Mouse (Mus musculus) brain, embryonic 14.5 days (tissue): ENCODE results near the gene Fam118b. TPM values are rescaled to one million over a fixed set of nuclear protein-coding genes. Genes with fewer than 3 reads are reported as not detected.
A peak's percentile ranks its signal among the peaks of the same experiment; 100 is the strongest.

Experiments used
- DNase-seq: peaks from one replicate; pipeline ENCODE4 v3.0.0-alpha.2; 2011; ENCODE audit warnings: low read depth
- CTCF ChIP-seq: fragments of 200-500 bp; IDR thresholded peaks from 2 replicates; pipeline ENCODE4 v1.5.1; 2012; ENCODE audit warnings: inconsistent platforms, mild to moderate bottlenecking, moderate library complexity, borderline replicate concordance; ENCODE audit not compliant: insufficient read depth, insufficient read length; ENCODE audit errors: extremely low read depth
- POLR2A ChIP-seq: fragments of 200-500 bp; IDR thresholded peaks from 2 replicates; pipeline ENCODE4 v1.6.1; 2012; ENCODE audit warnings: mild to moderate bottlenecking, inconsistent platforms, borderline replicate concordance; ENCODE audit not compliant: poor library complexity, insufficient read depth, insufficient read length, severe bottlenecking; ENCODE audit errors: extremely low read depth
- polyA plus RNA-seq: library from polyadenylated mRNA; depleted of rRNA; stranded (reverse); fragments of >200 nt; gene quantifications from 2 replicates; pipeline ENCODE4 v1.2.3, GENCODE M21; 2012; rRNA removed

The Fam118b gene
- polyA plus RNA-seq = 42.5 and 56.3 TPM in 2 replicates

GRCm38 (mm10) chr9:35267146-35267975 is at the start of gene Fam118b, which contains the start of gene Rpusd4:
Fam118b (minus strand) TSS chr9:35267805.
Rpusd4 (plus strand) TSS chr9:35267865.
- peak; percentile 92 for TF ChIP-seq POLR2A
- TF ChIP-seq CTCF = no peak
- DNase-seq = peak; percentile 98

- no peak for DNase-seq
- TF ChIP-seq POLR2A (no peak), CTCF (no peak)
Observed at GRCm38 (mm10) chr9:35316771-35317211, 49.2 kb upstream of the Fam118b start.

GRCm38 (mm10) chr9:35314254-35314653 is 46.6 kb upstream of the Fam118b start:
- TF ChIP-seq POLR2A = no peak
- TF ChIP-seq CTCF = no peak
- DNase-seq = peak; percentile 80

GRCm38 (mm10) chr9:35313601-35314000 is 46.0 kb upstream of the Fam118b start:
- peak; percentile 81 for DNase-seq
- no peak for TF ChIP-seq CTCF
- TF ChIP-seq POLR2A = no peak

- TF ChIP-seq POLR2A = no peak
- DNase-seq = peak; percentile 52
Observed at GRCm38 (mm10) chr9:35312516-35312915, 44.9 kb upstream of the Fam118b start.

- TF ChIP-seq POLR2A (no peak), CTCF (no peak)
- no peak for DNase-seq
Observed at GRCm38 (mm10) chr9:35310377-35310776, 42.8 kb upstream of the Fam118b start.

- TF ChIP-seq CTCF (no peak), POLR2A (no peak)
- no peak for DNase-seq
Observed at GRCm38 (mm10) chr9:35307461-35307860, 39.9 kb upstream of the Fam118b start.

- DNase-seq = no peak
- TF ChIP-seq CTCF = no peak
- TF ChIP-seq POLR2A = no peak
Observed at GRCm38 (mm10) chr9:35302172-35302571, 34.6 kb upstream of the Fam118b start.

GRCm38 (mm10) chr9:35297791-35298190 is 30.2 kb upstream of the Fam118b start:
- TF ChIP-seq POLR2A = no peak
- no peak for TF ChIP-seq CTCF

GRCm38 (mm10) chr9:35293465-35293864 is 25.9 kb upstream of the Fam118b start:
- peak; percentile 26 for DNase-seq
- no peak for TF ChIP-seq POLR2A

More at GRCm38 (mm10) chr9:35297791-35298190, 30.2 kb upstream of the Fam118b start:
- no peak for DNase-seq

- no peak for TF ChIP-seq CTCF
- TF ChIP-seq POLR2A = no peak
- DNase-seq = peak; percentile 14
Observed at GRCm38 (mm10) chr9:35290916-35291315, 23.3 kb upstream of the Fam118b start.

- no peak for DNase-seq
- TF ChIP-seq POLR2A (no peak), CTCF (no peak)
Observed at GRCm38 (mm10) chr9:35290417-35290816, 22.8 kb upstream of the Fam118b start.

- DNase-seq = peak; percentile 23
- TF ChIP-seq POLR2A (no peak), CTCF (no peak)
Observed at GRCm38 (mm10) chr9:35289992-35290391, 22.4 kb upstream of the Fam118b start.
